Mouse (Mus musculus): ENCODE data around the gene Fryl. TPM values are rescaled to one million over a fixed set of nuclear protein-coding genes. Genes with fewer than 3 reads are reported as not detected.

Gene Fryl
- total and polyA plus RNA-seq, 2 experiments from 2014 or later: 17.7 to 53.6 TPM

GRCm38 (mm10) chr5:73279732-73280566 lies 23.5 kb upstream of the Fryl start:
- TF ChIP-seq CTCF (IDR thresholded peaks at IDR 0.05; ENCODE audit: low read depth): no peak
- WGBS: 40% methylated on average over 4 of the region's 4 CpGs
- H3K36me3 ChIP-seq (ENCODE audit: insufficient read depth): no peaks in the 10 kb centered on the region
- no peak overlapping the region for H3K9ac ChIP-seq
- H3K4me1 ChIP-seq (ENCODE audit: insufficient read depth): 0 out of 2 replicates have a peak, but pooled peaks cover 5% of the 10 kb centered on the region
- H3K27me3 ChIP-seq (ENCODE audit: insufficient read depth, low read length): no peaks in the 10 kb centered on the region
- no peaks in the 10 kb centered on the region for H3K9me3 ChIP-seq (ENCODE audit: low read length)
- ATAC-seq (no peak), DNase-seq (no peak)
- H3K27ac ChIP-seq (ENCODE audit: low read depth, low read length): no peak overlapping the region
- no peak overlapping the region for H3K4me2 ChIP-seq (ENCODE audit: low read depth)
- no peak overlapping the region for H3K4me3 ChIP-seq (ENCODE audit: low read depth, low read length)

GRCm38 (mm10) chr5:73279190-73279589 lies 22.8 kb upstream of the Fryl start:
- no peak for TF ChIP-seq CTCF (IDR thresholded peaks at IDR 0.05; ENCODE audit: low read depth)
- H3K27ac ChIP-seq (ENCODE audit: low read depth, low read length): no peak overlapping the region
- no peak for ATAC-seq
- H3K4me1 ChIP-seq (ENCODE audit: insufficient read depth): 0 out of 2 replicates have a peak, but pooled peaks cover 5% of the 10 kb centered on the region
- no peak for DNase-seq
- 67% methylated on average over 10 of the region's 10 CpGs for WGBS
- no peak overlapping the region for H3K9ac ChIP-seq
- no peaks in the 10 kb centered on the region for H3K36me3 ChIP-seq (ENCODE audit: insufficient read depth)
- no peak overlapping the region for H3K4me2 ChIP-seq (ENCODE audit: low read depth)
- no peak overlapping the region for H3K4me3 ChIP-seq (ENCODE audit: low read depth, low read length)
- H3K27me3 ChIP-seq (ENCODE audit: insufficient read depth, low read length): no peaks in the 10 kb centered on the region
- H3K9me3 ChIP-seq (ENCODE audit: low read length): no peaks in the 10 kb centered on the region

GRCm38 (mm10) chr5:73274941-73275340 lies 18.5 kb upstream of the Fryl start:
- ATAC-seq: no peak
- Histone ChIP-seq H3K9ac (no peak overlapping the region), H3K4me2 (ENCODE audit: low read depth) (no peak overlapping the region), H3K4me3 (ENCODE audit: low read depth, low read length) (no peak overlapping the region), H3K27ac (ENCODE audit: low read depth, low read length) (no peak overlapping the region), H3K36me3 (ENCODE audit: insufficient read depth) (no peaks in the 10 kb centered on the region), H3K9me3 (ENCODE audit: low read length) (no peaks in the 10 kb centered on the region), H3K4me1 (ENCODE audit: insufficient read depth) (0 out of 2 replicates have a peak, but pooled peaks cover 5% of the 10 kb centered on the region), H3K27me3 (ENCODE audit: insufficient read depth, low read length) (no peaks in the 10 kb centered on the region)
- 90% methylated on average over 2 of the region's 2 CpGs for WGBS
- no peak for DNase-seq
- no peak for TF ChIP-seq CTCF (IDR thresholded peaks at IDR 0.05; ENCODE audit: low read depth)

- Histone ChIP-seq H3K9me3 (ENCODE audit: low read length) (no peaks in the 10 kb centered on the region), H3K27me3 (ENCODE audit: insufficient read depth, low read length) (no peaks in the 10 kb centered on the region), H3K9ac (no peak overlapping the region), H3K4me1 (ENCODE audit: insufficient read depth) (no peaks in the 10 kb centered on the region), H3K36me3 (ENCODE audit: insufficient read depth) (no peaks in the 10 kb centered on the region), H3K4me2 (ENCODE audit: low read depth) (no peak overlapping the region), H3K27ac (ENCODE audit: low read depth, low read length) (no peak overlapping the region), H3K4me3 (ENCODE audit: low read depth, low read length) (no peak overlapping the region)
- WGBS: 66% methylated on average over 4 of the region's 4 CpGs
- DNase-seq: no peak
- ATAC-seq: no peak
- TF ChIP-seq CTCF (IDR thresholded peaks at IDR 0.05; ENCODE audit: low read depth): no peak
These were observed 16.8 kb upstream of the Fryl start for GRCm38 (mm10) chr5:73273171-73273570.

DNA sequence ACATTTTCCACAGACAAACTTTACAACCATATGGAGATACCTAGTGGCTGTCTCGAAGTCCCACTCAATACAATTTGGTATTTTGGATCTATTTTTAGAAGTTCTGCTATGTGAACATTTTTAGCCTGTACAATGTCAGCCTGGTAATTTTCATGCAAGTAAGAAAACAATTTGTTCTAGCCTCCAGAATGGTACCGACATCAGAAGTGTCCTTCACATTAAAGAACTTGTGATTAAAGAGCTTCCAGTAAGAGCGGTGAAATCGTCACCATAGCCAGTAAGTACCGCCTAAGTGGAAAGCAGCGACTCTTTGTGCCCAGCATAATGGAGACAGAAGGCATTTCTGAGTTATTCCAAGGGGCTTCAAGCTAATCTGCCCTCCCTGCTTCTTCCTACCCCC lies 14.2 kb upstream of the Fryl start:
- whole genome bisulfite sequencing: 63% methylated on average over 6 of the region's 6 CpGs
- TF ChIP-seq CTCF (IDR thresholded peaks at IDR 0.05; ENCODE audit: low read depth): no peak

DNA sequence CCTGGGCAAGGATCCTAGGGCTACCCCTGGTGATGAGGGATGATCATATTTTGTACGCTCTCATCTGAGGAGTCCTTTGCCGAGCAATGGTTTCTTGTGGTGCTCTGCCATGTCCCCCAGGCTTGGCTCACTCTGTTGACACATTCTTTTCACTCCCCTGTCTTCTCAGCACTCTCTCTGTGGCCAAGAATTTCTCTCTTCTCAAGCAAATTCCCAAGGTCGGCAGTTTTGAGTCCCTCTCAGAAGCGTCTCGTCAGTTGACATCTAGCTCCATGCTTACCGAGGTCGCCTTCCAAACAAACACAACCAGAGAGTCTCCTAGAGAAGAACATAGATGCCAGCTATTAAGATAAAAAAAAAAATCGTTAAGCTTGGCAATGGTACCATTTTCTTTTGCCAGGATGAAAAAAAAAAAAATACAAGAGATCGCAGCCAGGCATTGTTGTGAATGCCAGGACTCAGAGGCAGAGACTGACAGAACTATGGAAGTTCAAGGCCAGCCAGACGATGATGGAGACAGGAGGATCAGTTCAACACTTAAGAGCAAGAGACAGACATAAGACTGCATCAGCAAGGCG lies 12.3 kb upstream of the Fryl start:
- Histone ChIP-seq H3K9me3 (ENCODE audit: low read length) (no peaks in the 10 kb centered on the region), H3K9ac (no peak overlapping the region), H3K27me3 (ENCODE audit: insufficient read depth, low read length) (no peaks in the 10 kb centered on the region), H3K4me1 (ENCODE audit: insufficient read depth) (no peaks in the 10 kb centered on the region), H3K36me3 (ENCODE audit: insufficient read depth) (no peaks in the 10 kb centered on the region), H3K4me3 (ENCODE audit: low read depth, low read length) (no peak overlapping the region), H3K27ac (ENCODE audit: low read depth, low read length) (no peak overlapping the region), H3K4me2 (ENCODE audit: low read depth) (no peak overlapping the region)
- DNase-seq (no peak), ATAC-seq (no peak)
- 60% methylated on average over 11 of the region's 11 CpGs for WGBS
- TF ChIP-seq CTCF (IDR thresholded peaks at IDR 0.05; ENCODE audit: low read depth): no peak

More for the DNA sequence above, 14.2 kb upstream of the Fryl start:
- Histone ChIP-seq H3K27me3 (ENCODE audit: insufficient read depth, low read length) (no peaks in the 10 kb centered on the region), H3K27ac (ENCODE audit: low read depth, low read length) (no peak overlapping the region), H3K36me3 (ENCODE audit: insufficient read depth) (no peaks in the 10 kb centered on the region), H3K4me1 (ENCODE audit: insufficient read depth) (no peaks in the 10 kb centered on the region), H3K4me3 (ENCODE audit: low read depth, low read length) (no peak overlapping the region), H3K9ac (no peak overlapping the region), H3K9me3 (ENCODE audit: low read length) (no peaks in the 10 kb centered on the region), H3K4me2 (ENCODE audit: low read depth) (no peak overlapping the region)
- ATAC-seq: no peak
- DNase-seq: no peak

- H3K4me2 ChIP-seq (ENCODE audit: low read depth): no peak overlapping the region
- no peak overlapping the region for H3K9ac ChIP-seq
- no peak overlapping the region for H3K27ac ChIP-seq (ENCODE audit: low read depth, low read length)
- H3K4me1 ChIP-seq (ENCODE audit: insufficient read depth): no peaks in the 10 kb centered on the region
- 79% methylated on average over 5 of the region's 5 CpGs for WGBS
- H3K36me3 ChIP-seq (ENCODE audit: insufficient read depth): no peaks in the 10 kb centered on the region
- no peak overlapping the region for H3K4me3 ChIP-seq (ENCODE audit: low read depth, low read length)
- H3K27me3 ChIP-seq (ENCODE audit: insufficient read depth, low read length): no peaks in the 10 kb centered on the region
- ATAC-seq: no peak
- DNase-seq: no peak
- no peak for TF ChIP-seq CTCF (IDR thresholded peaks at IDR 0.05; ENCODE audit: low read depth)
- H3K9me3 ChIP-seq (ENCODE audit: low read length): no peaks in the 10 kb centered on the region
These were observed 9.0 kb upstream of the Fryl start for GRCm38 (mm10) chr5:73265460-73265859.
